Mouse (Mus musculus): ENCODE measurements around the gene Hist2h2ab. TPM values are rescaled to one million over a fixed set of nuclear protein-coding genes. Genes with fewer than 3 reads are reported as not detected.
"Not testable (repeated sequence)": the region's sequence is repeated elsewhere in the genome, so short reads cannot be mapped to it uniquely, and the experiment has no call there.

The Hist2h2ab gene
- polyA plus RNA-seq, 1 experiment from 2014 or later: 1.7 TPM

- peak within 1 kb of the TSS; percentile 97 for H3K27ac ChIP-seq (ENCODE audit: low read depth, low read length)
- H3K9me3 ChIP-seq (replicated peaks; ENCODE audit: control insufficient read depth, low read length): no peaks in the 10 kb centered on the region
- H3K9ac ChIP-seq (ENCODE audit: low read length): peak within 1 kb of the TSS; percentile 70
- WGBS: 14% methylated on average over 28 of the region's 30 CpGs
- peak within 1 kb of the TSS; percentile 38 for H3K4me3 ChIP-seq (ENCODE audit: low read depth, low read length)
- peak within 1 kb of the TSS; percentile 72 for H3K4me2 ChIP-seq (ENCODE audit: low read length)
- H3K36me3 ChIP-seq (ENCODE audit: control insufficient read depth, insufficient read depth, low read length): no peaks in the 10 kb centered on the region
- peak; percentile 95 for DNase-seq (ENCODE audit: low spot score)
- ATAC-seq: peak; percentile 70
- H3K4me1 ChIP-seq (ENCODE audit: control insufficient read depth, insufficient read depth, low read length): peaks cover 12% of the 10 kb centered on the region
- no peaks in the 10 kb centered on the region for H3K27me3 ChIP-seq (replicated peaks; ENCODE audit: control insufficient read depth, insufficient read depth, low read length)
These were observed 48.5 kb downstream of the Hist2h2ab start, which contains the start of gene Hist2h3b for GRCm38 (mm10) chr3:96268051-96268775. Hist2h3b (plus strand) TSS chr3:96268654.

GRCm38 (mm10) chr3:96268776-96269378 lies 49.2 kb downstream of the Hist2h2ab start:
- Histone ChIP-seq H3K9ac (ENCODE audit: low read length) (peak overlapping the region; percentile 70), H3K4me3 (ENCODE audit: low read depth, low read length) (peak overlapping the region; percentile 38), H3K27ac (ENCODE audit: low read depth, low read length) (peak overlapping the region; percentile 97), H3K4me2 (ENCODE audit: low read length) (peak overlapping the region; percentile 72)
- peak; percentile 49 for ATAC-seq
- not testable (repeated sequence) for H3K4me1 ChIP-seq (ENCODE audit: control insufficient read depth, insufficient read depth, low read length); DNase-seq (ENCODE audit: low spot score); H3K9me3 ChIP-seq (replicated peaks; ENCODE audit: control insufficient read depth, low read length); H3K27me3 ChIP-seq (replicated peaks; ENCODE audit: control insufficient read depth, insufficient read depth, low read length); H3K36me3 ChIP-seq (ENCODE audit: control insufficient read depth, insufficient read depth, low read length)
- WGBS: under 1% methylated on average over 9 of the region's 44 CpGs

Small RNA genes within 50 kb of the gene (microRNA-seq; reads per million reads assigned to microRNA genes)
- gene Gm44492: not detected
- gene Gm47311: not detected
- not detected for gene Gm47313

Other genes with a start within 250 kb of the Hist2h2ab start
- 67.4 and 75.6 TPM in 2 replicates for gene Plekho1, start 223.9 kb upstream of the Hist2h2ab start, polyA plus RNA-seq (2014; fragmentation: Nextera tagmentation; extraction: Ambion mirVana)
- 48.3 and 54.8 TPM in 2 replicates for gene Vps45, start 161.4 kb upstream of the Hist2h2ab start, polyA plus RNA-seq (2014; fragmentation: Nextera tagmentation; extraction: Ambion mirVana)
- gene Otud7b, start 115.3 kb upstream of the Hist2h2ab start, polyA plus RNA-seq (2014; fragmentation: Nextera tagmentation; extraction: Ambion mirVana): 4.0 and 4.4 TPM in 2 replicates
- 7.0 and 7.9 TPM in 2 replicates for gene Mtmr11, start 57.9 kb upstream of the Hist2h2ab start, polyA plus RNA-seq (2014; fragmentation: Nextera tagmentation; extraction: Ambion mirVana)
- gene Sf3b4, start 47.5 kb upstream of the Hist2h2ab start, polyA plus RNA-seq (2014; fragmentation: Nextera tagmentation; extraction: Ambion mirVana): 169 and 170 TPM in 2 replicates
- gene Sv2a, start 38.7 kb upstream of the Hist2h2ab start, polyA plus RNA-seq (2014; fragmentation: Nextera tagmentation; extraction: Ambion mirVana): 44.4 and 56.2 TPM in 2 replicates
- 80.7 and 96.3 TPM in 2 replicates for gene Bola1, start 156 bp upstream of the Hist2h2ab start, polyA plus RNA-seq (2014; fragmentation: Nextera tagmentation; extraction: Ambion mirVana)
- gene Hist2h2ac, start 1.0 kb downstream of the Hist2h2ab start, polyA plus RNA-seq (2014; fragmentation: Nextera tagmentation; extraction: Ambion mirVana): 3.4 and 7.5 TPM in 2 replicates
- 11.8 and 12.5 TPM in 2 replicates for gene Hist2h2be, start 1.3 kb downstream of the Hist2h2ab start, polyA plus RNA-seq (2014; fragmentation: Nextera tagmentation; extraction: Ambion mirVana)
- 5.2 and 9.1 TPM in 2 replicates for gene Hist2h3c2, start 19.3 kb downstream of the Hist2h2ab start, polyA plus RNA-seq (2014; fragmentation: Nextera tagmentation; extraction: Ambion mirVana)
- 58.1 and 74.2 TPM in 2 replicates for gene Hist2h2aa2, start 20.4 kb downstream of the Hist2h2ab start, polyA plus RNA-seq (2014; fragmentation: Nextera tagmentation; extraction: Ambion mirVana)
- gene Hist2h2aa1, start 25.6 kb downstream of the Hist2h2ab start, polyA plus RNA-seq (2014; fragmentation: Nextera tagmentation; extraction: Ambion mirVana): 23.1 and 35.7 TPM in 2 replicates
- gene Hist2h3c1, start 26.8 kb downstream of the Hist2h2ab start, polyA plus RNA-seq (2014; fragmentation: Nextera tagmentation; extraction: Ambion mirVana): 0.85 TPM in 1 of 2 replicates, not detected in the other
- 3.8 and 8.1 TPM in 2 replicates for gene Hist2h4, start 43.4 kb downstream of the Hist2h2ab start, polyA plus RNA-seq (2014; fragmentation: Nextera tagmentation; extraction: Ambion mirVana)
- gene Hist2h3b, start 48.8 kb downstream of the Hist2h2ab start, polyA plus RNA-seq (2014; fragmentation: Nextera tagmentation; extraction: Ambion mirVana): 42.3 and 52.1 TPM in 2 replicates
- gene Hist2h2bb, start 49.9 kb downstream of the Hist2h2ab start, polyA plus RNA-seq (2014; fragmentation: Nextera tagmentation; extraction: Ambion mirVana): 10.8 and 17.6 TPM in 2 replicates
- 1.5 and 1.6 TPM in 2 replicates for gene Fcgr1, start 74.1 kb downstream of the Hist2h2ab start, polyA plus RNA-seq (2014; fragmentation: Nextera tagmentation; extraction: Ambion mirVana)
- not detected in 2 replicates for gene BC107364, start 232.4 kb downstream of the Hist2h2ab start, polyA plus RNA-seq (2014; fragmentation: Nextera tagmentation; extraction: Ambion mirVana)